Mouse (Mus musculus): Measurements from ENCODE around the gene Tfap2c. TPM values are rescaled to one million over a fixed set of nuclear protein-coding genes. Genes with fewer than 3 reads are reported as not detected.

The Tfap2c gene
- total RNA-seq, 1 experiment from 2014 or later: not detected

DNA sequence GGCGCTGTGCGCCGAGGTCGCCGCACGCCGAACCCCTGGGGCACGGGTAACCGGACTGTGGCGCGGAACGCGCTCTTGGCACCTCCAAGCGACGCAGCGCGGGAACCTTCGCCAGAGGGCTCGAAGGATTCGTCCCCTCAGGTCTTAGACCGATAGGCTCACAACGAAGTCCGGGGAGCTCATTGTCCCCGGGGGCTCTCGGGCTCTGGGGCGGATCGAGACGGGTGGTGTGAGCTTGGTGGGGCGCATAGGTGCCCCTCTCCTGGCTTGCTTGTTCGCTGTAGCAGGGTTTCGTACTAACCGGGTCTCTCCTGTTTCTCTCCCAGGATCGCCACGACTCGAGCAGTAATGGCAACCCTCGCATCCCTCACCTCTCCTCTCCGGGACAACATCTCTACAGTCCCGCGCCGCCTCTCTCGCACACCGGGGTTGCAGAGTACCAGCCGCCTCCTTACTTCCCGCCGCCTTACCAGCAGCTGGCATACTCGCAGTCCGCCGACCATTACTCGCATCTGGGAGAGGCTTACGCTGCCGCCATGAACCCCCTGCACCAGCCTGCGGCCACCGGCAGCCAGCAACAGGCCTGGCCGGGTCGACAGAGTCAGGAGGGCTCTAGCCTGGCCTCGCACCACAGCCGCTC is 1.8 kb downstream of the Tfap2c start:
- DNase-seq: no peak

DNA sequence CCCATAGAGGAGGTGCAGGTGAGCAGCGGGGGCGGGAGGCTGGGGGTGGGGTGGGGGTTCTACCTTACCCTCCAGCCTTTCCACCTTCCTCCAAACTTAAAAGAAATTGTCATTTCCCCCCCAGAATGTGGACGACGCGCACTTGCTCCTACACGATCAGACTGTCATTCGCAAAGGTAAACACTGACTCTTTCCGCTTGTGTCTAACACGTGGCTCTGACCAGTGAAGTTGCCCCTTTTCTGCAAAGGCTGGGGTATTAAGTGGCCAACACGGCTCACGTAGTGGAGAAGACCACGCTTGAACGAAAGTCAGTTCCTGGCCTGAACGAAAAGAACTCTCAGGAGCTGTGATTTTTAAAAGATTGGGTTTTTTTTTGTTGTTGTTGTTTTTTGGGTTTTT is 2.5 kb downstream of the Tfap2c start:
- DNase-seq: no peak

DNA sequence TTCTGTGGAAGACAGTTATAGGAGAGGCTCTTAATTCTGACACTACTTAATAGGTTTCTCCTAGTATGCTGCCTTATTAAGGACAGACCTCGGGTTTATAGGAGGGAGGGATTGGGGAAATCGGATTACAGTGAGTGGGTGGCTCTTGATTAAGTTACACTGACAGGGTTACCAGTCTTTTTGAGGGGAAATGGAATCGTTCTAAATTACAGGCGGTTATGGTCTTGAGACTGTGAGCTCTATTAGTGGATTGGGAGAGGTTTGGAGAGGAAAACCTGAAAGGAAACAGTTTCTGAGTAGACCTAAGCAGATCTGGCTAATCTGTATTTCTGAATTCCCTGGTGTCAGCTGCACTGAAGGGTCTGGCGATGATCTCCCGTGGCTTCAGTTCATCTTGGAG is 3.3 kb downstream of the Tfap2c start:
- no peak for DNase-seq

DNA sequence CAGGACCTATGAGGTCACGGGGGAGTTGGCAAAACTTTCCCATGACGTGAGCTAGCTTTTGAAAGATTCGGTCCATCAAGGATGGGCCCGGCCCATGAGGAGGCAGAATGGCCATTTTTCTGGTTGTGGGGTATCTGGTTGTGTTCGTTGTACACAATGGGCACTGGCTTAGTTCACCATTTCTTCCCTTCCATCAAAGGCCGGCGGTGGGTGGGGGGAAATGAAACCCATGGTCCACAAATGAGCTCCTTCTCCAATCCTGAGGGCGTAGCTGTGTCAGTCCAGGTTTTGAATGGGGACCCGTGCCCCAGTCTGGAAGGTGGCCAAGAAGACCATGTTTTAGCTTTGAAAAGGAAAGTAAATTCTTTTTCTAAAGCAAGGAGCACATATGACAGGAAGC is 4.8 kb downstream of the Tfap2c start:
- DNase-seq: no peak

DNA sequence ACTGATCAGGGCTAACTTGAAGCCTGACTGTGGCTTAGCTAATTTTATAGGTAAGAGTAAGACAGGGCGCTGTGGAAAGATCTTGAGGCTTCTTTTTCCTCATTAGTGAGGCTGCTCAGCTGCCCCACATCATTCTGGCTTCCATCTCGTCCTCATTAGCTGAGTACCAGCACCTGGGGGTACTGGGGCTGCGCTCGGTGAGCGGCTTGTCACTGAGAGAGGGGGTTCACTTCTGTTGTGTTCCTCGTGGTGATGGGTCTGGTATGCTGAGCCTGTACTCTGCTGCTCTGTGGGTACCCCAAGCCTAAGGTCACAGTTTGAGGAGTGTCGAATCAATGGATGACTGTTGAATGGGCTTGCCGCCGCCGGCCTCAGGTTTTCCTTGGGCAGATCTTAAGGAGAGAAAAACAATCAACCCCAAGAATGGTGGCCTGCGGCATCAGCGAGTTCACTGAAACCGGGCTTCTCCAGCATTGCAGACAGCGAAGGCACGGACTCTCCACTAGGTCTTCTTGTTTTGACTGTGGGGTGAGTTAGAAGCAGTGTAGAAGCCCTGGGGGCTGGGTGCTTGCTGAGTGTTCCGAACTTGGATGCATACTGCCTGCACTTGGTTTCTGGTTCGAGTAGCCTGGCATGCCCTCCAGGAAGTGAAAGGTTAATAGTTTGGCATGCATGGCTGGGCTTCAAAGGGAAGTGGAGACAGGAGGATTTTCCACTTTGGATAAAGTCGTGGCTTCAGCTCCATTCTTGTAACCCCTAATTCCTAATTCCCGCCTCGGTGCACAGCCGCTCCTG is 9.5 kb downstream of the Tfap2c start:
- no peak for DNase-seq

DNA sequence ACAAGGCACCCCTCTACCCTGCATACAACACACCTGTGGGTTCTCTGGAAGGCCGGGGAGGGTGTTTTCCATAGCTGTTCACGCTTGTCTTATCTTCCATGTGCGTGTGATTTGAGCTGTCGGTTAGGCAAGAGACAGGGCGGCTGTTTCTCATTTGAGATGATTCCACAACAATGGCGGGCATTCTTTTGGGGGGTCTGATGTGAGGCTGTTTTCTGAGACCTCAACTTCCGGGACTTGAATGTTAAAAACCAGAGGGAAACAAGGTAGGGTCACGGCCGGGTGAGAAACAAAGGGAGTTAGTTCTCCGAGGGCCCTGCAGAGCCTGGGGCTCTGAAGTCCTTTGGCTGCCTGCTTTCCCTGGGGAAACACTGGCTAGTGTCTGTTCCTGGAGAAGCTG is 11.6 kb downstream of the Tfap2c start:
- no peak for DNase-seq

DNA sequence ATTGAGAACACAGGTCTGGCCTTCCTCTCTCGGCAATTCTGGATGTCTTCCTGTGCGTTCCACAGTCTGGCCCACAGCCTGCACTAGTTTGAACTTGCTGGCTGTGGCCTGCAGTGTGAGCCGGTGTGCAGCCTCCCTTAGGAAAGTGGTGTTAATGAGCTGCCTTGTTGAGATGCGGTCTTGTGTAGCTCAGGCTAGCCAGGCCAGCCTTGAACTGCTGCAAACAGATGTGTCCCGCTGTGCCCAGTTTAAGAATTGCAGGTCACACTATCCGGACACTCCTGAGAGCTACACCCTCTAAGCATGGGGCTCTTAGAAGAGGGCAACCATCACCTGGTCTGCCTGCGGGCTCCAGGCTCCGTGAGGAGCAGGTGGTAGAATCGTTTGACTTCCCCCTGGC is 18.4 kb downstream of the Tfap2c start:
- DNase-seq: no peak

DNA sequence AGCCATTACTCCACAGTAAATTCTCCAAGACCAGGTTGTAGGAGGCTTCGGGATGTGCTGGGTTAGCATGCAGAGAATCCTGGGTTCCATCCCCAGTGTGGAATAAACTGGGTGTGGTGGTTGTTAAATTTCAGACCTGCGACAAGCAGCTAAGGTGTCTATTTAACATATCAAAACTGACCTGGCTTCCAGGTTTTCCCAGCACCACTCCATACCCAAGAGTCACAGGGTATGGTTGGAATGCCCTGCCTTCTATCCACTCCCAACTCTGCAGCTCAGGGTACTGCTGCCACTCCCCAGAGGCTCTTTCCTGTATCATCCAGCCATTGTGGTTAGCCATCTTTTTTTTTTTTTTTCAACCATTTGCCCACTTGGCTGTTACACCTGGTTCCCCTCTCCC is 19.1 kb downstream of the Tfap2c start:
- no peak for DNase-seq

DNA sequence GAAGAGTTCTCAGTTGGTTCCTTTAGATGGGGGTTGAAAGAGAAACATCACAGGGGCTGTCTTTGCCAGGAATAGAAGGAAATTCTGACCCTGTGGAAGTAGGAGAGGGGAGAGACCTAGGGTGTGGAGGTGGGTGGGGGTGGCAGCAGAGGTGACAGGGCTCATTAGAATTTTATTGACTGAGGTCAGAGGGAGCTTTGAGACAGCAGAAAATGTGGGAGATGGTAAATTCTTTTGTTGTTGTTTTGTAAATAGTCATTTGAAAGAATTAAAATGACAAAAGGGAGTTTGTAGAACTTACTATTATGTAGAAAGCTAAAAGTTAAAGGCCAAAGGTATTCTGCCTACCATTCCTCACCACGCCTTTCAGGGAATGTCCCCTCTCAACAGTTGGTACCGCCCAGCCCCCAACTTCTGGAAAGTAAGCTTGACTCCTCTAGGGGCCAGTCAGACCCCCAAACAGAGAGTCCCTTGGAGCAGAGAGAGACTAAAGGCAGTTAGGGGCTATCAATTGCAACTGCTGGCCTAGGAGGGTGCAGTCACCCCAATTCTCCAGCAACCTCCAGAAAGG is 27.9 kb downstream of the Tfap2c start:
- no peak for DNase-seq

DNA sequence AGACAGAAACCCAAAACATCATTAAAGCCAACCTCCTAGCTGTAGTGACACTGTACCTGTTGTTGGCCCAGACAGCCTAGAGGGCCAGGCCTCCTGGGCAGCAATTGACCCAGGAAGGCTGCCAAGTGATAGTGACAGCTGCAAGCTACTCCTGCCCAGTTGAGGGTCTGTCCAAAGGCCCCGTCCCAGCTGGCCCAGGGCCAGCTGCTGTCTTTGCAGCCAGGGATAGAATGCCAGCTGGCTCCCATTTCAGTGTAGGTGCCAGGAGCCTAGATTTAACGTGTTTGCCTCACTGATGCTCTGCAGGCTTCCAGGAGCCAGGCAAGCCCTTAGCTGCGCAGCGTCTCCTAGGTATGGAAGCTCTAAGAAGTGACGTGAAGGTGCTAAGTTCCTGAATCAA is 29.8 kb downstream of the Tfap2c start:
- DNase-seq: peak; percentile 50

DNA sequence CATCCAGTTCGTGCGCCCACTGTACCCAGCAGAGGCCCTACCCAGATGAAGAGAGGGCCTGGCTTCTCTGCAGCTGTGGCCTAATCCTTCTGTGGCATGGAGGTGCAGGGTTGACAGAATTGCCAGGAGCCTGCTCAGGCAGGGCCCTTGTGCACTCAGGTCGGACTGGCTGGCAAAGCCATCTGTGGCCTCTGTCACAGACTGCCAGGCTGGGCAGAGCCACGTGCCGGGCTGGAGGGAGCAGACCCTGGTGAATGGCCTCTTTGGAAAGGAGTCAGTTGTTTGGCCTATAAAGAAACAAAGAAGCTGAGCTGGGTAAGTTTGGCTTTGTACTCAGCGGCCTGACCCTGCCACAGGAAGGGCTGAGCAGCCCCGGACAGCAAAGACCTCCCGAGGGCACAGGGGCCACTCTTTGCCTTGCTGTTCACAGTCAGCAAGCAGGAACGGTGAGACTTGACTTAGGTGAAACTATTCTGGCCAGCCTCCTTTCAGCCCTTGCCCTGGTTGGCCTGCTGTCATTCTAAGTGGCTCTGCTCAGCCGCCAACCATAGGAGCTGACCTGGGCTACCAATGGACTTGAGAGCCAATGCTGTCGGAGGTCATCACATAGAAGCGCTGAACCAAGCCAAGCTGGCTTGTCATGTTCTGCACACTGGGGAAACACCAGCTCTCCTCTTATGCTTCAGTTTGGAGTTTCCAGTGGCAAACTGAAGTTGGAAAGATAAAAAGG is 31.3 kb downstream of the Tfap2c start:
- DNase-seq: peak; percentile 51

DNA sequence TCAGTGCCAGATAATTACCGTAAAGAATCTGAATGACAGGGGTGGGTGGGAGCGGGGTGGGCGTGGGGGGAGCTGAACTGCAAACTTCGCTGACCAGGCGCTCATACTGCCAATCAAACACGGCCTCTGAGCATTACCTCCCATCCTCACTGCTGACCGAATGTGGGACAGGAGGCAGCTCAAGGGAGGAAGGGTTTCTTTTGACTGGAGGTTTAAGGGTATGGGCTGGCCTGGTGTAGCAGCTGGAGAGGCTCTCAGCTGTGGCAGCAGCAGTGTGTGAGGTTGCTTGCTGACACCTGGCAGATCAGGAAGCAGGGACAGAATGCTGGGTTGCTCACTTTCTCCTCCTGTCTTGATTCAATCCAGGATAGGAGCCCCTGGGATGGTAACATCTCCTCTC is 33.9 kb downstream of the Tfap2c start:
- no peak for DNase-seq

DNA sequence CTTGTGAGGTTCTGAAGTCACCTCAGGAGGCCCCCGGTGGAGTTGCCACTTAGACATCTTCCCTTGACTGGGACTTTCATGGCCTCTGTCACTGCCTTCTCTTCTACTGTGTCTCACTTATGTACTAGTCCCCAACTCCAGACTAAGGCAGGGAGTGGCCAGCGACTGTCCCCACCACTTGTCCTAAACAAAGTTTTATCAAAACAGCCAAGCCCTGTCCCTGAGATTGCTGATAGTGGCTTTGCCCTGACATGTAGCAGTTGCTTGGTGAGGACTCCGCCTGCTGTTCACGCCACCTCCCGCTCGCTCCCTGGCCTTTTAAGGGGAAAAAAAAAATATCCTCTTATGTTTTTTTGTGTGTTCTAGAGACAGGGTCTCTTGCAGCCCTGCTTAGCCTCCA is 35.9 kb downstream of the Tfap2c start:
- no peak for DNase-seq

DNA sequence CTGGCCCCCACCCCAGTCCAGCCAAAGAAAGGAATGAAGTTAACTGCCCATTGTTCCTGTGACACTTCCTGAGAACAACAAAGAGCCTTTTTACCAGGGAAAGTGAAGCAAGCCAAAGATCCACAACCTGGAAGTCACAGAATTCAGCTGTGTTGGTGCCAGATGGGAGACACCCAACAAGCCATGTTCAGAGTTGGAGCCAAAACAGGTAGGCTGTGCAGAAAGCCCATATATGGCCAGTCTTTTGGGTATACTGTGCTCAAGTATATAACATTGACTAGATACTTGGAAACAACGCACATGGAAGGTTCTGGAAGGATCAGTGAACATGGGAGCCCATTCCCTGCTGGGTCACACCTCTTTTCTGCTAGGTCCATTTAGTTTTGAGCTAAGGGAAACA is 39.7 kb downstream of the Tfap2c start:
- no peak for DNase-seq

DNA sequence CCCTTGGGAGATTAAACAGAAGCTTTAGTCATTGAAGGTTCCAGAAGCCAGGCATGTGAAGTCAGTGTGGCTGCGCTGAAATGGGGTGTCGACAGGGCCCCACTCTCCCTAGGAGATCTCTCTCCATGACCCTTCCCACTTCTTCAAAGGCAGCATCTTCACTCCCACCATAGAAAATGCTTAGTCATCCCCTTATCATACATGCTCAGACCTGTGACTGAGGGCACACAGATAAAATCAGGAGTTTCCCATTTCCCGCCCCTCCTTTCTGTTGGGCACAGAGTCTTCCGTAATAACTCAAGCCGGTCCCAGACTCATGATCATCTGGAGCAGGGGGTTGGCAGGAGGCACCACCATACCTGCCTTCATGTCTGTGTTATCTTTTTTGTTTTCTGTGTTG is 41.4 kb downstream of the Tfap2c start:
- DNase-seq: no peak

DNA sequence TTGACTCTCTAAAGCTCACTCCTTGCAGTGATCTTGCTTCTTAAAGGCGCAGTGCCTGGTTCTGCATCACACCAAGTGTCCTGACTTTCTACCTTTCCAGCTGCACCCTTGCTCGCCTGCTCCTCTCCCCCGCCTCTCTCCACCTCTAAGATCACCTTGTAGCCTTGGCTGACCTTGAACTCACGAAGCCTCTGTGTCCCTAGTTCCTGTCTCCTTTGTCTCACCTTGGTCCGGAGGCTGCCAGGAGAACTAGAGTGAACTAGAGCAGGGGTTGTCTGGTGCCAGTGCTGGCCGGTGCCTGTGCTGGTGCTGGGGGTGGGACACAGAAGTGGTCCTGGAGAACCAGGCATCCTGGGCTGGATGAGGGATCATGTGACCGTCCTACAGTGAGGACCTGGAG is 44.9 kb downstream of the Tfap2c start:
- DNase-seq: no peak

DNA sequence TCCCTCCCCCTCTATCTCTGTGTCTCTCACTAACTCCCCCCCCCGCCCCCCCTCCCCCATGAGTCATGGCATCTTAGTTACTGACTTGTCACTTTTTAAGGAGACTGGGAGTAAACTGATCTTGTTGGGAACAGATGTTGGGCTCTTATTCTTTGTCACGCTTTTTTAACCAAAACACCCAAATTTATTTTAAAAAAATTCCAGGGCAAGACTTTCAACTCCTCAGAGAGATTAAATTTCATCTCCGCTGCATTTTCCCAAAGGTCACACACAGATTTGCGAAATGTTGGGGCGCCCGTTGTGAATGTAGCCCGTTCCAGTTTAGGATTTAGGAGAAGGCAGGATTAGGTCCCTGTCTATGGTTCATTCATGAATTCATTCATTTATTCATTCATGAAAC is 47.7 kb downstream of the Tfap2c start:
- DNase-seq: no peak

DNA sequence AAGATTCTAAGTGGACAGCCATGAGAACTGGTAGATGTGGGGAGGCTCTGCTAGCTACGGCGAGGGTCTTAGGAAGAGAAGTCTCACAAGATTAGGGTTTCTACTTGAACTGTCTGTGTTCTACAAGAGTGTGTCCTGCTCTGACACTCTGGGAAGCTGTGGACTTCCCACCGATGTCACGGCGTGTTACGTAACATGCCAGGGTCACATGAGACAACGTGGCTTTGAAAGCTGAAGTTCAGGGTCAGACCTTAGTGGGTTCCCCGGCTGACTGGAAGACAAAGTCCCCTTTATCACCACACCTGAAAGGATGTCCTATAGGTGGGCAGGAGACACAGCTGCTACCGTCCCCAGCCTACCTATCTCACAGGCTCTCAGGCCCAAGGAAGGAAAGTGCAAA is 48.5 kb downstream of the Tfap2c start:
- peak; percentile 36 for DNase-seq

DNA sequence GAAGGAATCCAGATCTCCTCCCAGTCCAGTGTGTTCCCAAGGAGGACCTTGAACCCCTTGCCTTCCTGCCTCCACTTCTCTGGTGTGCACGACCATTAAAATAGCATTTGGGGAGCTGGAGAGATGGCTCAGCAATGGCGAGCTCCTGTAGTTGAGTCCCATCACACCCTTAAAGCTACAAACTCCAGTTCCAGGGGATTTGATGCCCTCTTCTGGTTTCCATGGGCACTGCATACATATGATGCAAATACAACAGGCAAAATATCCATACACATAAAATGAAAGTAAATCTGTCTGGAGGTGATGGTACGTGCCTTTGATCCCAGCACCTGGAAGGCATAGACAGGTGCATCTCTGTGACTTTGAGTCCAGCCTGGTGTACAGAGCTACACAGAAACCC is 55.2 kb downstream of the Tfap2c start:
- DNase-seq: no peak

DNA sequence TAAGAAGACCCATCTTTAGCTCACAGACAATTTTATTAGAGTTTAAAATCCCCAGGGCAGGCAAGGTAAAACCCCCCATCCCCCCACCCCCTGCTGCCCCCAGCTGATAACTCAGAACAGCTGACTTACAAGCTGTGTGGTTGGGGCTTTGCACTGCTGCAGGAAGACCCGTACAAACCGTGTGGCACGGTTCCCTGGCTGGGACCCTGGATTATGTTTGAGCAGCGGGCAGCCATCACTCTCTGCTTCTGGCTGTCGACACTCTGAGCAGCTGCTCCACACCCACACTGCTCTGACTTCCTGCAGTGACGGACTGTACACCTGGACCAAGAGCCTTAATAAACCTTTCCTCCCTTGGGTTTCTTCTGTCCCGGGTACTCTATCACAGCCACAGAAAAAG is 56.2 kb downstream of the Tfap2c start:
- no peak for DNase-seq

DNA sequence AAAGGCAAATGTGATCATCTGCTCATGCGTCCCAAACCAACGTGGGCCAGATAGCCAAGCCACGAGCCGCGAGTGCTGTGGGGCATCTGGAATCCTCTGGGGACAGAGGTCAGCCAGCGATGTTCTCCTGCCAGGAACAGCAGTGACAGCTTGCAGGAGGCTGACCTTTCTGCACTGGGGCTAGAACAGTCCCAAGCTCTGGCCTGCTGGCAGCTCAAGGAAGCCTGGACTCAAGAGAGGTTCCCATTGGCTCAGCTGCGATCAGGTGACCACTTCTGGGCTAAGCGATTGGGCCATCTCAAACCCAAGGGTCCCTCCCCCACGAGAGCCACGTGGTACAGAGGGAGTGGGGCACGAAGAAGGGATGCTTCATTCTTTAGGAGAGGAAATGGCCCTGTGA is 58.3 kb downstream of the Tfap2c start:
- DNase-seq: peak; percentile 55
